Mouse (Mus musculus): ENCODE data around the gene Atg13. TPM values are rescaled to one million over a fixed set of nuclear protein-coding genes. Genes with fewer than 3 reads are reported as not detected.

Atg13 gene
- polyA plus RNA-seq, 1 experiment from 2014 or later: 28.3 TPM

DNA sequence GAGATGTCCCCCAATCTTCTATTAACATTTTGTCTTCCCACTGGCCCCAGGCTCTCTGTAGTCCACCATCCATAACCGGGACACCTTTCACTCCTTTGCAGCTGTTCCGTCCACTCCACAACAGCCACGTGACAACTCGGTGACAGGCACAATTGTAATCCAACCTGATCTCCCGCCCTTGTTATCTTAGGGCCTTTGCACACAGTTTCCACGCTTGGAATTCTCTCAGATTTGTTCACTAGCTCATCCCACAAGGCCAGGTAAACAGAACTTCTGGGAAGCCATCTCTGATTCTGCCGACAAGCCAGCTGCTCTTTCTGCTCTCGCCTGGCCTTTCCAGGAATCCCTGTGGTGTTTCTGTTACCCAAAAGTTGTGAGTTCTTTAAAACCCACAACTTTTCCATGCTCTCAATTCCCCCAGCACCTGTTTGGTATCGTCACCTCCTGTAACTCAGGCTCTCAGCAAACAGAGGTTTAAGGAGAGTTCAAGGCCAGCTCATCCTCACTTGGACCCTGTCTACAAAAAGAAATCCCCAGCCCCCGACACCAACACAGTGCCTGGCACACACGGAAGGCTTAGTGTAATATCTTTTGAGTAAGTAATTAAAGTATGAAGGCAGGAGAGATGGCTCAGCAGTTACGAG, 76.9 kb downstream of the Atg13 start:
- Histone ChIP-seq H3K4me2 (ENCODE audit: low read depth, low read length) (no peak overlapping the region), H3K4me3 (ENCODE audit: low read depth, low read length) (no peak overlapping the region), H3K4me1 (ENCODE audit: control insufficient read depth, insufficient read depth, low read length) (no peaks in the 10 kb centered on the region), H3K27ac (replicated peaks; ENCODE audit: low read depth, low read length) (no peak overlapping the region), H3K9me3 (replicated peaks; ENCODE audit: control insufficient read depth, low read length) (no peaks in the 10 kb centered on the region), H3K27me3 (ENCODE audit: control insufficient read depth, insufficient read depth, low read length) (no peaks in the 10 kb centered on the region), H3K36me3 (replicated peaks; ENCODE audit: control insufficient read depth, insufficient read depth, low read depth, low read length) (no peaks in the 10 kb centered on the region), H3K9ac (replicated peaks; ENCODE audit: low read length) (no peak overlapping the region)
- no peak for DNase-seq (ENCODE audit: low spot score)
- ATAC-seq (replicated peaks; ENCODE audit: insufficient number of reproducible peaks, low FRiP score, low TSS enrichment, low read depth): no peak
- 81% methylated on average over 12 of the region's 12 CpGs for WGBS

DNA sequence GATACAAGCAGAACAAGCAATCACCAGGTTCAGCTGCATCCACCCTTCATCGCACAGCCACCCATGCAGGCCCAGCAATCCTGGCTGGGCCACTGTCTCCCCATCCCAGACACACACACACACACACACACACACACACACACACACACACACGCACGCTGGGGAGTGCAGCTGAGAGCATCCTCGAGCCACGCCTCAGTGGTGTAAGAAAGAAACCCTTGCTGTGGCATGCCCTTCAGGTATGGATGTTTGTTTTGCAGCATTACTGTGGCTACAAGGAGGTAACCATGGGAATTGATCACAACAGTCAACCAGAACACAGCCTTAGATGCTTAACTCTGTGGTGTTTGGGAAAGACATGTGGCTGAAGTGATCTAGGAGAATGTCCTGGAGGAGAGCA, 78.1 kb downstream of the Atg13 start:
- ATAC-seq (replicated peaks; ENCODE audit: insufficient number of reproducible peaks, low FRiP score, low TSS enrichment, low read depth) (no peak), DNase-seq (ENCODE audit: low spot score) (no peak)
- 77% methylated on average over 5 of the region's 5 CpGs for WGBS
- Histone ChIP-seq H3K9me3 (replicated peaks; ENCODE audit: control insufficient read depth, low read length) (no peaks in the 10 kb centered on the region), H3K27ac (replicated peaks; ENCODE audit: low read depth, low read length) (no peak overlapping the region), H3K4me1 (ENCODE audit: control insufficient read depth, insufficient read depth, low read length) (no peaks in the 10 kb centered on the region), H3K9ac (replicated peaks; ENCODE audit: low read length) (no peak overlapping the region), H3K27me3 (ENCODE audit: control insufficient read depth, insufficient read depth, low read length) (no peaks in the 10 kb centered on the region), H3K4me2 (ENCODE audit: low read depth, low read length) (no peak overlapping the region), H3K36me3 (replicated peaks; ENCODE audit: control insufficient read depth, insufficient read depth, low read depth, low read length) (no peaks in the 10 kb centered on the region), H3K4me3 (ENCODE audit: low read depth, low read length) (no peak overlapping the region)

DNA sequence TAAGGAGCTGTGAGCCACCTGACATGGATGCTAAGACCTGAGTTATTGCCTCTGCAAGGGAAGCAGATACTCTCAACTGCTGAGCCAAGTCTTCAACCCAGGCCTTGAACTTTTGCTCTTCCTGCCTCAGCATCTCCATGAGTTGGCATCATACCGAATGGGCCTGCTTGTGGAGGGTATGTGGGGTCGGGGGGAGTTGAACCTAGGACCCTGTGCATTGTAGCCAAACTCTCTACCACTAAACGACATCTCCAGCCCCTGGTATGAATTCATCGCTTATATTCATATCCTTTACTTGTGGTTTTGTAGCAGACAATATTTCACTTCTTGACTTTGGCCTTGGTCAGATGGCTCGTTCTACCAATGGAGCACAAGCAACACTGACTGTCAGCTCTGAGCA, 78.5 kb downstream of the Atg13 start:
- Histone ChIP-seq H3K36me3 (replicated peaks; ENCODE audit: control insufficient read depth, insufficient read depth, low read depth, low read length) (no peaks in the 10 kb centered on the region), H3K4me3 (ENCODE audit: low read depth, low read length) (no peak overlapping the region), H3K27me3 (ENCODE audit: control insufficient read depth, insufficient read depth, low read length) (no peaks in the 10 kb centered on the region), H3K4me1 (ENCODE audit: control insufficient read depth, insufficient read depth, low read length) (no peaks in the 10 kb centered on the region), H3K4me2 (ENCODE audit: low read depth, low read length) (no peak overlapping the region), H3K9me3 (replicated peaks; ENCODE audit: control insufficient read depth, low read length) (no peaks in the 10 kb centered on the region), H3K9ac (replicated peaks; ENCODE audit: low read length) (no peak overlapping the region), H3K27ac (replicated peaks; ENCODE audit: low read depth, low read length) (no peak overlapping the region)
- ATAC-seq (replicated peaks; ENCODE audit: insufficient number of reproducible peaks, low FRiP score, low TSS enrichment, low read depth): no peak
- no peak for DNase-seq (ENCODE audit: low spot score)
- WGBS: 85% methylated on average over 5 of the region's 5 CpGs

DNA sequence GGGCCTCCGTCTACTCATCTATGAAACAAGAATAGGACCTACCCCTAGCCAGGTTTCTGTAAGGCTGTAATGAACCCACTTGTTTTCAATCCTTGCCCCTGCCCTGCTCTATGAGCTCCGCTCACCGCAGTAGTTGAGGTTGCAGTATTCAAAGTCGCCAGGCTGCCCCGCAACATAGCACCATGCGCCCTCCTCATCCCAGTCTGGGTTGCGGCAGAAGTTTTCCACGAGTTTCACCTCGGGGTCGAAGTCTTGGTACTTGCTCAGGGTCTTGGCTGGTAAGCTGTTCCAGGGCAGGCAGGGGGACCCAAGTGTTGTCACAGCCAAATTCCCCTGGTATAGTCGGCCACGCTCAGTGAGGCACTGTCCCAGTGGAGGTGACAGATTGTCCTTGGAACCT, 80.0 kb downstream of the Atg13 start:
- Histone ChIP-seq H3K4me1 (ENCODE audit: control insufficient read depth, insufficient read depth, low read length) (no peaks in the 10 kb centered on the region), H3K27me3 (ENCODE audit: control insufficient read depth, insufficient read depth, low read length) (no peaks in the 10 kb centered on the region), H3K4me3 (ENCODE audit: low read depth, low read length) (no peak overlapping the region), H3K9me3 (replicated peaks; ENCODE audit: control insufficient read depth, low read length) (no peaks in the 10 kb centered on the region), H3K9ac (replicated peaks; ENCODE audit: low read length) (no peak overlapping the region), H3K27ac (replicated peaks; ENCODE audit: low read depth, low read length) (no peak overlapping the region), H3K36me3 (replicated peaks; ENCODE audit: control insufficient read depth, insufficient read depth, low read depth, low read length) (no peaks in the 10 kb centered on the region), H3K4me2 (ENCODE audit: low read depth, low read length) (no peak overlapping the region)
- no peak for DNase-seq (ENCODE audit: low spot score)
- no peak for ATAC-seq (replicated peaks; ENCODE audit: insufficient number of reproducible peaks, low FRiP score, low TSS enrichment, low read depth)
- 86% methylated on average over 12 of the region's 12 CpGs for WGBS

DNA sequence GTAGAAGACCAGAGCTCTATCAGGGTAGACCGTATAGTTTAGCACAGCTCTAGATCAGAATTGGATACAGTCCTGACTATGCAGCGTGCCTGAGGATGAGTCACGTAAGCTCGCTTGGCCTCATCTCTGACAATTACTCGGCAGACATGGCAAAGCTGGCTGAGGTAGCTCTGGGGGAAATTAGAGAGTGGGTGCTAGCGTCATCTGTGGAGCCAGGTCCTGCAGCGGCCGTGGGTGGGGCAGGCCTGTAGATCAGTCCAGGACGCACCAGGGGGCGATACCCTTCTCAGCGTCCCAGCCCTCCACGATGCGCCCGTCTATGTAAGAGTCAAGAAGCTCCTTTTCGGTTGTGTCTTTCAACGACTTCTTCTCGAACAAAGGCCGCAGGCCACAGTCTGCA, 80.7 kb downstream of the Atg13 start:
- no peak overlapping the region for H3K27ac ChIP-seq (replicated peaks; ENCODE audit: low read depth, low read length)
- ATAC-seq (replicated peaks; ENCODE audit: insufficient number of reproducible peaks, low FRiP score, low TSS enrichment, low read depth) (no peak), DNase-seq (ENCODE audit: low spot score) (no peak)
- no peaks in the 10 kb centered on the region for H3K4me1 ChIP-seq (ENCODE audit: control insufficient read depth, insufficient read depth, low read length)
- no peak overlapping the region for H3K9ac ChIP-seq (replicated peaks; ENCODE audit: low read length)
- H3K9me3 ChIP-seq (replicated peaks; ENCODE audit: control insufficient read depth, low read length): no peaks in the 10 kb centered on the region
- no peak overlapping the region for H3K4me3 ChIP-seq (ENCODE audit: low read depth, low read length)
- no peaks in the 10 kb centered on the region for H3K36me3 ChIP-seq (replicated peaks; ENCODE audit: control insufficient read depth, insufficient read depth, low read depth, low read length)
- no peaks in the 10 kb centered on the region for H3K27me3 ChIP-seq (ENCODE audit: control insufficient read depth, insufficient read depth, low read length)
- WGBS: 86% methylated on average over 18 of the region's 18 CpGs
- H3K4me2 ChIP-seq (ENCODE audit: low read depth, low read length): no peak overlapping the region

DNA sequence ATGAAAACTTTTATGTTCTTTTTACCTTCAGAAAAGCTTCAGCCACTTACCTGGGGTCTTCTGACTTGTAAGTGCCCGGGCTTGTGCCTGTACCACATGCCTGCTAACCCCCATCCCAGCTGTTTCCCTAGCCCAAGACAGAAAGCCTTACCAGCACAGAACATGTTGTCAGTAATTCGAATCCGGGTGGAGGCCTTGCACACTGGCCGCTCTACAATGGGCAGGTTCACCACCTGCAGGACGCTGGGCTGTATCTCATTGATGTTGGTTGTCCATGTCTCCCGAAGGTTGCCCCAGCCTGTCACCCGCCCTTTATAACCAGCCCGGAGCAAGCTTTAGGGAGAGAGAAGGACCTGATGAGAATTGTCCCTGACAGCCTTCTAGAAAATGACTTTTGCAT, 82.2 kb downstream of the Atg13 start:
- Histone ChIP-seq H3K4me3 (ENCODE audit: low read depth, low read length) (no peak overlapping the region), H3K27me3 (ENCODE audit: control insufficient read depth, insufficient read depth, low read length) (no peaks in the 10 kb centered on the region), H3K27ac (replicated peaks; ENCODE audit: low read depth, low read length) (no peak overlapping the region), H3K4me1 (ENCODE audit: control insufficient read depth, insufficient read depth, low read length) (no peaks in the 10 kb centered on the region), H3K9ac (replicated peaks; ENCODE audit: low read length) (no peak overlapping the region), H3K4me2 (ENCODE audit: low read depth, low read length) (no peak overlapping the region), H3K9me3 (replicated peaks; ENCODE audit: control insufficient read depth, low read length) (no peaks in the 10 kb centered on the region), H3K36me3 (replicated peaks; ENCODE audit: control insufficient read depth, insufficient read depth, low read depth, low read length) (no peaks in the 10 kb centered on the region)
- DNase-seq (ENCODE audit: low spot score) (no peak), ATAC-seq (replicated peaks; ENCODE audit: insufficient number of reproducible peaks, low FRiP score, low TSS enrichment, low read depth) (no peak)
- 90% methylated on average over 8 of the region's 8 CpGs for whole genome bisulfite sequencing

DNA sequence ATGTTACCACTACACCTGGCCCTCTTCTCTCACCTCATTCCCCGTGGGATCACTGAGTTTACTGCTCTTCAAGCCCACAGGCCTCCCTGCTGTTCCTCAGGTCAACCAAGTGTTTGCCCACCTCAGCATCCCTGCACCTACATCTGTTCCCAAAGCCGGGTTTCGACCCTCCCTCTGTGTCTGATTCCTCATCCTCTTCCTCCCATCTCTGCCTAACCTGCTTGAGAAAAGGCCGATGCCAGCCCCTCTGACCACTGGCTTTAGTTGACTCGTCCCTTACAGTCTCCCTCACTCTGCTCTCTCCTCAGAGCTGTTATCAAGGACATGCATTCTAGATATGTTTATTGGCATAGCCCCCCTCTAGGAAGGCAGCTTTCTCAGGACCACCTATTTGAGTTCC, 82.9 kb downstream of the Atg13 start:
- ATAC-seq (replicated peaks; ENCODE audit: insufficient number of reproducible peaks, low FRiP score, low TSS enrichment, low read depth) (no peak), DNase-seq (ENCODE audit: low spot score) (no peak)
- H3K9ac ChIP-seq (replicated peaks; ENCODE audit: low read length): no peak overlapping the region
- H3K4me3 ChIP-seq (ENCODE audit: low read depth, low read length): no peak overlapping the region
- no peak overlapping the region for H3K4me2 ChIP-seq (ENCODE audit: low read depth, low read length)
- no peaks in the 10 kb centered on the region; the same call in 1 of the 2 replicates for H3K36me3 ChIP-seq (replicated peaks; ENCODE audit: control insufficient read depth, insufficient read depth, low read depth, low read length)
- WGBS: 79% methylated on average over 5 of the region's 5 CpGs
- H3K4me1 ChIP-seq (ENCODE audit: control insufficient read depth, insufficient read depth, low read length): no peaks in the 10 kb centered on the region
- no peaks in the 10 kb centered on the region for H3K9me3 ChIP-seq (replicated peaks; ENCODE audit: control insufficient read depth, low read length)
- H3K27ac ChIP-seq (replicated peaks; ENCODE audit: low read depth, low read length): no peak overlapping the region
- no peaks in the 10 kb centered on the region for H3K27me3 ChIP-seq (ENCODE audit: control insufficient read depth, insufficient read depth, low read length)

Data from embryonic facial prominence, embryonic 11.5 days (tissue).